Mouse (Mus musculus) olfactory bulb, adult 2 months (tissue): Measurements from ENCODE around the gene Mphosph9. TPM values are rescaled to one million over a fixed set of nuclear protein-coding genes. Genes with fewer than 3 reads are reported as not detected.
"Not testable (repeated sequence)": the region's sequence is repeated elsewhere in the genome, so short reads cannot be mapped to it uniquely, and the experiment has no call there.

Experiments used
- H3K27ac ChIP-seq: fragments of 200-500 bp; 2 replicates; pipeline ENCODE4 v1.5.1; 2012; ENCODE audit warnings: low read depth, low read length; ENCODE audit not compliant: insufficient read depth
- H3K4me1 ChIP-seq: fragments of 200-500 bp; 2 replicates; pipeline ENCODE4 v1.6.1; 2012; ENCODE audit warnings: low read length; ENCODE audit not compliant: control insufficient read depth, insufficient read depth
- H3K4me3 ChIP-seq: fragments of 200-500 bp; 2 replicates; pipeline ENCODE4 v1.5.1; 2012; ENCODE audit warnings: mild to moderate bottlenecking, low read depth, low read length, moderate library complexity; ENCODE audit not compliant: insufficient read depth
- CTCF ChIP-seq: fragments of 200-500 bp; IDR thresholded peaks from 2 replicates; pipeline ENCODE4 v1.5.1; 2012; ENCODE audit warnings: low read depth, mild to moderate bottlenecking, low read length, moderate library complexity; ENCODE audit not compliant: insufficient read depth
- POLR2A ChIP-seq: fragments of 200-500 bp; IDR thresholded peaks from 2 replicates; pipeline ENCODE4 v1.6.1; 2012; ENCODE audit warnings: mild to moderate bottlenecking, low read depth, low read length, moderate library complexity; ENCODE audit not compliant: insufficient read depth
- WGBS: fragments of 180-500 bp; shearing (Covaris S2); methylation state at CpG from one replicate; pipeline ENCODE4 v1.1.7; 2018; 5-methylcytosine and 5-hydroxymethylcytosine counted together
- polyA plus RNA-seq: library from polyadenylated mRNA; stranded (reverse); fragments of >200 nt; gene quantifications from 2 replicates; pipeline ENCODE4 v1.2.4, GENCODE M21; 2012; ENCODE audit warnings: low replicate concordance; ENCODE audit not compliant: missing spikeins, insufficient read depth, insufficient read length

The Mphosph9 gene
- polyA plus RNA-seq, 1 experiment = not detected

DNA sequence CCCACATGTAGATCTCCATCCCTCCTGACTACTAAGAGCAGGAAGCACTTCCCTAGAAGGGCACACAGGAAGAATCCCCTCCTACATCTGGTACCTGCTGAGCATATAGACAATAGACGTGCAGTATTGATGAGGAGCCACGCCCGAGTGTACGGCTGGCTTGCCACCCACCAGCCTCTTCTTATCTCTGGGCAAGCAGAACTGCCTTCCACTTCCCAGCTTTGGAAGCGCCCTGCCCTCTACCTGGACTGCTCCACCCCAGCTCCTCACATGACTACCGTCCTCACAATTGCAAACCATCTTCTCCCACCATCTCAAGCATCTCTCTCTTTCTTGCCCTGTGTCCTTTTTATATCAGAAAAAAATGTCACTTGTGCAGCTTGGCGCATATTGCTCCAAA, 10.1 kb downstream of the Mphosph9 start:
- no peak overlapping the region for H3K27ac ChIP-seq
- TF ChIP-seq POLR2A (no peak), CTCF (no peak)
- peaks cover 7% of the 10 kb centered on the region for H3K4me1 ChIP-seq
- no peak overlapping the region for H3K4me3 ChIP-seq
- WGBS = 92% methylated on average over 7 of the region's 7 CpGs

DNA sequence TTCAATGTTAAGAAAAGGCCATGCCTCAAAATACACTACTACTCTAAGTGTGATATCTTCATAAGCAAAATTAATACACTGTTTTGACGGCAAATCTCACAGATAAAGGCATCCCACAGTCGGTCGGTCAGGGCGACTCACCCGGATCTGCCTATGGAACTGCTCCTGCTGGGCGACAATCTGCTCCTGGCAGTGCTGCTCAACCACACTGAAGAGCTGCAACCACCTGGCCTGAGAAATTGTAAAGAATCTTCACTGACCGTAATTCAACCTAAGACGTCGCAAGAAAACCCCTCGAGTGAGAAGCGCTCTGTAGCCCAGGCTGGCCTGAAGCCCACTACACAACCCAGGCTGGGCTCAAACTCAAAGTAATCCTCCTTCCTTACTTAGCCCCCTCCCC, 11.8 kb downstream of the Mphosph9 start:
- H3K4me3 ChIP-seq = no peak overlapping the region
- no peak overlapping the region for H3K27ac ChIP-seq
- WGBS = 82% methylated on average over 11 of the region's 11 CpGs
- peaks cover 7% of the 10 kb centered on the region for H3K4me1 ChIP-seq
- TF ChIP-seq POLR2A (no peak), CTCF (no peak)

GRCm38 (mm10) chr5:124315498-124315897, 12.3 kb downstream of the Mphosph9 start:
- TF ChIP-seq POLR2A (no peak), CTCF (no peak)
- Histone ChIP-seq H3K4me1 (peaks cover 7% of the 10 kb centered on the region), H3K27ac (no peak overlapping the region), H3K4me3 (no peak overlapping the region)
- WGBS = 66% methylated on average over 9 of the region's 9 CpGs

DNA sequence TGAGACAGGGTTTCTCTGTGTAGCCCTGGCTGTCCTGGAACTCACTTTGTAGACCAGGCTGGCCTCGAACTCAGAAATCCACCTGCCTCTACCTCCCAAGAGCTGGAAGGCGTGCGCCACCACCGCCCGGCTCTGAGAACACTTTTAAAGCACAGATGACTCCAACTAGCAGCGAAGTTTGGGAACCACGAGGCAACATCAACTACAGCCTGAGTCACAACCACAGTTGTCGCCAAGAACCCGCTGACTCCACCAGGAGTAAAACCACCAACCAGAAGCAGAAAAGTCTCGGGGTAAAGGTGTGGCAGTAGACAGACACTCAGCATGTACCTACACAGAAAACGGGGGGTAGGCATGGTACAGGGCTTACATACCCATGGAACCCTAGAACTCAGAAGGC, 17.7 kb downstream of the Mphosph9 start:
- 68% methylated on average over 11 of the region's 11 CpGs for WGBS

GRCm38 (mm10) chr5:124309155-124309554, 18.6 kb downstream of the Mphosph9 start:
- Histone ChIP-seq H3K27ac (no peak overlapping the region), H3K4me1 (peaks cover 4% of the 10 kb centered on the region; the same call in 1 of the 2 replicates), H3K4me3 (no peak overlapping the region)
- no peak for TF ChIP-seq POLR2A
- no peak for TF ChIP-seq CTCF
- WGBS = 57% methylated on average over 10 of the region's 10 CpGs

More for the DNA sequence above, 17.7 kb downstream of the Mphosph9 start:
- H3K4me3 ChIP-seq = no peak overlapping the region
- H3K4me1 ChIP-seq = peaks cover 4% of the 10 kb centered on the region; the same call in 1 of the 2 replicates
- TF ChIP-seq CTCF (no peak), POLR2A (no peak)
- no peak overlapping the region for H3K27ac ChIP-seq

- H3K4me3 ChIP-seq, H3K27ac ChIP-seq, H3K4me1 ChIP-seq: not testable (repeated sequence)
- 92% methylated on average over 6 of the region's 6 CpGs for WGBS
Observed at GRCm38 (mm10) chr5:124302853-124303252, 24.9 kb downstream of the Mphosph9 start.

DNA sequence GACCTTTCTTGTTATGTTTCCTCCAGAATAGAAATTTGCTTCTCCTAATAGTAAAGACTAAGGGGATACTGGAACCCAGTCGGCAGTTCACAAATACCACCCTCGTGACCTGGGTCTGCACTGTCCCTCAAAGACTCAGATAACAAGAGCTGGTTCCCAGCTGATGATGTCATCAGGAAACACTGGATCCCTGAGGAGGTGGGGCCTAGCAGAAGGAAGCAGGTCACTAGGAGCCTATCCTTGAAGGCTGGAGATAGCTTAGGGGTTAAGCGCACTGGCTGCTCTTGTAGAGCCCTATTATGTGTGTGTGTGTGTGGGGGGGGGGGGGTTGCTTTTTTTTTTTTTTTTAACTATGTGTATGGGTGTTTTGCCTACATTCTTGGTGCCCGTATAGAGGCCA, 27.6 kb downstream of the Mphosph9 start:
- Histone ChIP-seq H3K4me1 (no peaks in the 10 kb centered on the region), H3K27ac (no peak overlapping the region), H3K4me3 (no peak overlapping the region)
- 86% methylated on average over 4 of the region's 4 CpGs for WGBS
- no peak for TF ChIP-seq POLR2A
- TF ChIP-seq CTCF = no peak

GRCm38 (mm10) chr5:124299307-124299706, 28.5 kb downstream of the Mphosph9 start:
- not testable (repeated sequence) for H3K4me1 ChIP-seq

DNA sequence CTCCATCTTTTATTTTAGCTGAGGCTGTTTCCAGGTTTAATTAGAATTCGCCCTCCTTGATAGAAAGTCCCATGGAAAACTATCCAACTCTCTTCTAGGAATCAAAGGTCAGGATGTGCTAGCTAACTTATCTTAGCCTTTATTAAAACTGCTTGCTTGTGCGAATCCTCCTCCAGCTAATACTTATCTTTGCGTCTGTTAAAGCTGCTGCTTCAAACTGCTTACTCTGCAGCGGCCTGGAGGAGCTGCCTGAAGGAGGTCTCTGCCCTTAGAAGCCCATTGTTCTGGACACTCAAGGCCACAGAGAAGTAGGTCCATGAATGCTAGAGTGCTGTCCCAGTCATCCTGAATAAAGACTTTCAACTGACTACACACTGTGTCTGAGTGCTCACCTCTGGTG, 31.3 kb downstream of the Mphosph9 start:
- no peak for TF ChIP-seq POLR2A
- TF ChIP-seq CTCF = no peak
- WGBS = 95% methylated on average over 4 of the region's 4 CpGs
- H3K4me1 ChIP-seq = no peaks in the 10 kb centered on the region
- H3K27ac ChIP-seq = no peak overlapping the region
- H3K4me3 ChIP-seq = no peak overlapping the region

More at GRCm38 (mm10) chr5:124299307-124299706, 28.5 kb downstream of the Mphosph9 start:
- 51% methylated on average over 4 of the region's 4 CpGs for WGBS
- not testable (repeated sequence) for H3K4me3 ChIP-seq, H3K27ac ChIP-seq

GRCm38 (mm10) chr5:124293967-124294366, 33.8 kb downstream of the Mphosph9 start:
- no peak for TF ChIP-seq CTCF
- no peak for TF ChIP-seq POLR2A
- no peaks in the 10 kb centered on the region for H3K4me1 ChIP-seq
- 84% methylated on average over 5 of the region's 5 CpGs for WGBS
- H3K27ac ChIP-seq = no peak overlapping the region
- no peak overlapping the region for H3K4me3 ChIP-seq

- Histone ChIP-seq H3K4me1 (no peaks in the 10 kb centered on the region), H3K27ac (no peak overlapping the region), H3K4me3 (no peak overlapping the region)
- WGBS = 88% methylated on average over 4 of the region's 4 CpGs
- TF ChIP-seq POLR2A (no peak), CTCF (no peak)
Observed at GRCm38 (mm10) chr5:124290216-124290615, 37.6 kb downstream of the Mphosph9 start.
